Mouse (Mus musculus) forebrain, embryonic 13.5 days (tissue): ENCODE results near the gene Angel2. TPM values are rescaled to one million over a fixed set of nuclear protein-coding genes. Genes with fewer than 3 reads are reported as not detected.

Source experiments
- ATAC-seq: fragments of 200-750 bp; cut with Nextera tagmentation; 2 replicates; pipeline ENCODE4 v1.8.0; 2017
- H3K27ac ChIP-seq: fragments of 300-500 bp; sonication (generic); 2 replicates; pipeline ENCODE4 v1.5.1; 2015; ENCODE audit warnings: inconsistent platforms, mild to moderate bottlenecking, moderate library complexity
- H3K27me3 ChIP-seq: fragments of 300-500 bp; sonication (generic); 2 replicates; pipeline ENCODE4 v1.6.1; 2015; ENCODE audit warnings: mild to moderate bottlenecking, inconsistent platforms
- H3K36me3 ChIP-seq: fragments of 300-500 bp; sonication (generic); 2 replicates; pipeline ENCODE4 v1.6.1; 2015; ENCODE audit warnings: mild to moderate bottlenecking, inconsistent platforms; ENCODE audit not compliant: poor library complexity, severe bottlenecking
- H3K4me1 ChIP-seq: fragments of 300-500 bp; sonication (generic); 2 replicates; pipeline ENCODE4 v1.6.1; 2015; ENCODE audit warnings: inconsistent platforms
- H3K4me2 ChIP-seq: fragments of 300-500 bp; sonication (generic); 2 replicates; pipeline ENCODE4 v1.6.1; 2015; ENCODE audit warnings: inconsistent platforms, mild to moderate bottlenecking, moderate library complexity
- H3K4me3 ChIP-seq: fragments of 300-500 bp; sonication (generic); 2 replicates; pipeline ENCODE4 v1.5.1; 2015; ENCODE audit warnings: mild to moderate bottlenecking, inconsistent platforms
- H3K9ac ChIP-seq: fragments of 300-500 bp; sonication (generic); 2 replicates; pipeline ENCODE4 v1.6.1; 2015; ENCODE audit warnings: mild to moderate bottlenecking, inconsistent platforms
- H3K9me3 ChIP-seq: fragments of 300-500 bp; sonication (generic); replicated peaks from 2 replicates; pipeline ENCODE4 v1.6.1; 2016; ENCODE audit warnings: inconsistent platforms
- WGBS: fragments of 180-500 bp; shearing (Covaris S2); methylation state at CpG from one replicate; pipeline ENCODE4 v1.1.7; 2015; 5-methylcytosine and 5-hydroxymethylcytosine counted together
- polyA plus RNA-seq: library from polyadenylated mRNA; unstranded; fragments of >200 nt; fragmentation: Nextera tagmentation; extraction: Ambion mirVana; gene quantifications from 2 replicates; pipeline ENCODE4 v1.2.1, GENCODE M21; 2015

Angel2 gene
- polyA plus RNA-seq, 1 experiment from 2014 or later, result 60.2 TPM

DNA sequence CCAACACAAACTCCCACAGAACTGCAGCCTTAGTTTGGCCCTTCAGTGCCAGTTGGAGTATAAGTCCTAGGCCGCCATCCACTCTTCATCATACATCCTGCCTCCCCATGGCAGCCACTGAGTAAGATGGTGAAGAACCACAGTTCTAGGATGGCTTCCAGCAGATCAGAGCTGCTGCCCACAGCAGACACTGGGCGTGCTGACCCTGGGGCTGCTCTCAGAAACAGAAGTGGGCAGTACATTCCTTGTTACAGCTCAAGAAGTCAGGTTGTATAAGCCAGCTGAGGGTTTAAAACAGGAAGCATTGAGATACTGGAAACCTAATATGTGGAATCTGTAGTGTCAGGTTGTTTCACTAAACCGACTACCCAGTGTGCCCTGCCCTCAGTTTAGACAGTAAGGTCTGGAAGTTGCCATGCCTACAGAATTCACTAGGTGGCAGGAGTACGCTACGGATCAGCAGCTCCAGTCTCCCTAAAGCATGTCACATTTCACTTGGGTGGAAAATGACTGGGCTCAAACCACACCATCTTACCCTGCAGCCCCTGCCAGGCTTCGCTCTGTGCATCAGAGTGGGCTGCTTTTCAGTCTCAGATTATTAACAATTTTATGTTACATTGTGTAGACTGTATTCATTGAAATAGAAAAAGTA, 19.3 kb downstream of the Angel2 start:
- H3K36me3 ChIP-seq, result peaks cover 88% of the 10 kb centered on the region
- H3K27ac ChIP-seq, result no peak overlapping the region
- H3K9ac ChIP-seq, result no peak overlapping the region
- H3K27me3 ChIP-seq, result no peaks in the 10 kb centered on the region
- WGBS, result 54% methylated on average over 6 of the region's 6 CpGs
- H3K4me3 ChIP-seq, result no peak overlapping the region
- no peak overlapping the region for H3K4me2 ChIP-seq
- no peaks in the 10 kb centered on the region for H3K4me1 ChIP-seq
- H3K9me3 ChIP-seq, result no peaks in the 10 kb centered on the region
- peak; percentile 83 for ATAC-seq

DNA sequence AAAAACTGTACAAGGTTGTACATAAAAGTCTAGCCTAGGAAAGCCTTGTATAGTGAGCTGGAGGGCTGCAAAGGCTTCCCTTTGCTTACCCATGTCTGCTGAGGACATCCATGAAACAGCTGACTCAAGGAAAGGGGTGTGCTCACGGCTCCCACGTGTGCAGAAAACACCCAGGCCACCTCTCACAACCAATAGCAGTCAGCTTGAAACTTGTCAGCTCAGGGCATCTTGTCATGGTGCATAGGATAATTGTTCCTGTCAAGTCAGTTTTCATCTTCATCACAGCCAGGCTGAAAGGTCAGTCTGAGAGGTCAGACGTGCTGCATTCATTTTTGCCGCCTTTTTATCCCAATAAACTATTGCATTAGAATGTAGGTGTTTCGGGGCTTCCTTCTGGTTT, 23.1 kb downstream of the Angel2 start:
- Histone ChIP-seq H3K4me1 (no peaks in the 10 kb centered on the region), H3K27me3 (no peaks in the 10 kb centered on the region), H3K4me3 (no peak overlapping the region), H3K4me2 (no peak overlapping the region), H3K9ac (no peak overlapping the region), H3K9me3 (no peaks in the 10 kb centered on the region), H3K36me3 (peaks cover 88% of the 10 kb centered on the region), H3K27ac (no peak overlapping the region)
- 88% methylated on average over 5 of the region's 5 CpGs for WGBS
- ATAC-seq, result no peak

DNA sequence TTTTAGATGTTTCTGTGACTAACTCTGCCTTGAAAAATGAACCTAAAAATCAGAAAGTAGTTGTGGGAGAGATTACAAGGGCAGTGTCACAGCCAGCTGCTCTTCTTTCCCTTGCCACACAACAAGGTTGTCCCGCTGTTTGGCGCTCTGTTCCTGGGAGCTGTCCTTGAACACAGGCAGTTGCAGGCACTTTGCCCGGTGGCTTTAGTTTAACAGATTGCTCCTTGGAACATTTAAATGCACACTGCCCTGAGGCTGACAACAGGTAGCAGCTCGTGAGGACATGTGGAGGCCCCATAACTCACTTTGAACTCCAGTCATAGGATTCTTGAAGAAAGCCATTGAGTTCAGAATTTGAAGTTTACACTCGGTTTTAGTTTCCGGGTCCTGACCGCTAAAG, 23.5 kb downstream of the Angel2 start:
- H3K27ac ChIP-seq, result no peak overlapping the region
- H3K36me3 ChIP-seq, result peaks cover 88% of the 10 kb centered on the region
- H3K27me3 ChIP-seq, result no peaks in the 10 kb centered on the region
- no peak for ATAC-seq
- H3K4me3 ChIP-seq, result no peak overlapping the region
- 91% methylated on average over 7 of the region's 7 CpGs for WGBS
- H3K4me2 ChIP-seq, result no peak overlapping the region
- no peaks in the 10 kb centered on the region for H3K4me1 ChIP-seq
- no peak overlapping the region for H3K9ac ChIP-seq
- no peaks in the 10 kb centered on the region for H3K9me3 ChIP-seq

DNA sequence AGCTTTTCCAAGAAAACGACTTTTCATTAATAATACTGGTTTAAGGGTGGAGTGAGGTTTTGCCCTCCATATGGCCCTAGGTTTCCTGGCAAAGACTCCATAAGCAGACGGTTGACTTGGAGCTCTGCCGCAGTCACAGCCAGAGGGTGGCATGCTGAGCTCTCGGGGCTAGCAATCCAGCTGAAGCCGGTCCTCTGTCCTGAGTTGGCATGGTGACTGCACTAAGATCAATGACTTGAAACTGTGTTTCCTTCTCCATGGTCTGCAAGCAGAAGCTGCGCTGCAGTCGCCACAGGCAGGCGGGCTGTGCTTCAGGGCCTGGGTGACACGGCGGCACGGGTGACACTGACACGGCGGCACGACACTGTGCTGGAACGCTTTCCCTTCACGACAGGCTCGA, 23.9 kb downstream of the Angel2 start:
- H3K9ac ChIP-seq, result no peak overlapping the region
- WGBS, result 90% methylated on average over 17 of the region's 17 CpGs
- no peaks in the 10 kb centered on the region for H3K27me3 ChIP-seq
- no peak overlapping the region for H3K4me2 ChIP-seq
- ATAC-seq, result no peak
- no peak overlapping the region for H3K4me3 ChIP-seq
- H3K4me1 ChIP-seq, result no peaks in the 10 kb centered on the region
- no peak overlapping the region for H3K27ac ChIP-seq
- H3K36me3 ChIP-seq, result peaks cover 88% of the 10 kb centered on the region
- H3K9me3 ChIP-seq, result no peaks in the 10 kb centered on the region

DNA sequence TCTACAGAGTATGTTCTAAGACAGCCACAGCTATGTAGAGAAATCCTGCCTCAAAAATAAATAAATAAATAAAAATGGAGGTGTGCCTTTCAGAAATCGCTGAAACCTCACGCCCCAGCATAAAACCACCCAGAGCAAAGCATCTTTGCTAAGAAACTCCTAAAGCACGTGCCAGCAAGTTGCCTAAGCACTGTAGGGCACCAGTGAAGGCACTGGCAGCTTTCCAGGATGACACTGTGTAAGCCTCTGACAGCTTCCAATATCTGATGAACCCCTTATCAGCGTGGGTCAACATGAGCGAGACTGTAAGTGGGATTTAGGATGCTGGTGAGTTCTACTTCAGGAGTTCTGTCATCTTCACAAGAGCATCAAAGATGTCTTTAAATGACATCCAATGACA, 26.1 kb downstream of the Angel2 start:
- Histone ChIP-seq H3K4me2 (no peak overlapping the region), H3K27ac (no peak overlapping the region), H3K4me1 (no peaks in the 10 kb centered on the region), H3K4me3 (no peak overlapping the region), H3K9ac (no peak overlapping the region), H3K9me3 (no peaks in the 10 kb centered on the region), H3K36me3 (peaks cover 97% of the 10 kb centered on the region), H3K27me3 (no peaks in the 10 kb centered on the region)
- WGBS, result 85% methylated on average over 5 of the region's 5 CpGs
- ATAC-seq, result no peak

DNA sequence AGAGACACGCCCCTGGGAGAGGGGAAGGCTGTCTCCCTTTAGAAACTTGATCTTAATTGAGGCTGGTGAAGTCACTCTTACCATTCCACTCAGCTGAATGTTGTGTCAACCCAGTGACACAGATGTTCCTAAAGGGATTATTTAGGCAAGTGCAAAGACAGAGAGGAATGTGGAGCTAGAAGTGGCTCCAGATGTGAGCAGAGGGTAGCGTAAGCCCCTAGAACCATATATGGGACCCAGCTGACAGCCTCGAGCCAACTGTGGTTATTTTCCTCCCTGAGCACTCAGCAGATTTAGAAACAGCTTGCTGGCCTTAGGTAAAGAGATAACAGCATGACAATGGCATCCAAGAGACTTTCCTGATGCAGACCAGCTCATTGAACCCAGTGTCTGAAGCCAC, 28.1 kb downstream of the Angel2 start:
- H3K4me3 ChIP-seq, result no peak overlapping the region
- no peaks in the 10 kb centered on the region for H3K4me1 ChIP-seq
- 89% methylated on average over 3 of the region's 3 CpGs for WGBS
- no peaks in the 10 kb centered on the region for H3K9me3 ChIP-seq
- H3K27me3 ChIP-seq, result no peaks in the 10 kb centered on the region
- no peak overlapping the region for H3K9ac ChIP-seq
- H3K36me3 ChIP-seq, result peaks cover 99% of the 10 kb centered on the region
- ATAC-seq, result no peak
- no peak overlapping the region for H3K27ac ChIP-seq
- H3K4me2 ChIP-seq, result no peak overlapping the region

DNA sequence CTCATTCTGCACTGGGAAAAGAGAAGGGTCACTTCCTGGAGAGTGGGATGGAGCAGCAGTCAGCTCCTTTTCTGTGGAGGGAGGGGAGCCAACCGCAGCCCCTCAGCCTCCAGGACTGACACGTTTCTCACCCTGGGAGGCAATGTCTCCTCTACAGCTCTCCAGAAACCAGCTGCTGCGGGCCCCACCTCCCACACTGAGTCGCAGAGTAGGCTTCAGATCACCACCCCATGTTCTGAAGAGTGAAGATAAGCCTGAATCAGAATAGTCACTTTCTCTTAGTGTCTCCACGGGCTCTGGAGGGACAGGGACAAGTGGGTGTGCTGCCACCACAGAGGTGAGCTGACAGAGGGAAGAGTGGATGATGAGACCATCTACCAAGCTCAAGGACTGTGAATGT, 33.9 kb downstream of the Angel2 start:
- Histone ChIP-seq H3K27ac (no peak overlapping the region), H3K9ac (no peak overlapping the region), H3K4me3 (no peak overlapping the region), H3K36me3 (peaks cover 98% of the 10 kb centered on the region), H3K9me3 (no peaks in the 10 kb centered on the region), H3K4me2 (no peak overlapping the region), H3K27me3 (no peaks in the 10 kb centered on the region), H3K4me1 (no peaks in the 10 kb centered on the region)
- 90% methylated on average over 5 of the region's 5 CpGs for WGBS
- ATAC-seq, result no peak

DNA sequence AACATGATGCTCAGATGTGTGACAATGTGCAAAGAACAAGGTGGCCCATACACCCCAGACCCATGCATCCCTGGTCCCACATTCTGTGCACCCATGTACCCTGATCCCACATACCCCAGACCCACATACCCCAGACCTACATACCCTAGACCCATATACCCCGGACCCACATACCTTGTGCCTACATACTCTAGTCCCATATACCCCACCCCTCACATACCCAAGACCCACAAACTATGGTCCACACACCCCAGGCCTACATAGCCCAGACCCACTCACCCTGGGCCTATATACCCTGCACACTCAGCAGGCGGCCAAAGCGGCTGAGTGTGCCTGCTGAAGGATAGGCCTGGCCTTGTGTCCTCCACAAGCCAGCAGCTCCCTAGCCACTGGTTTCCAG, 37.8 kb downstream of the Angel2 start:
- Histone ChIP-seq H3K9ac (no peak overlapping the region), H3K4me1 (no peaks in the 10 kb centered on the region), H3K27me3 (no peaks in the 10 kb centered on the region), H3K9me3 (no peaks in the 10 kb centered on the region), H3K27ac (no peak overlapping the region), H3K4me3 (no peak overlapping the region), H3K36me3 (peaks cover 93% of the 10 kb centered on the region), H3K4me2 (no peak overlapping the region)
- no peak for ATAC-seq
- WGBS, result 97% methylated on average over 3 of the region's 3 CpGs

DNA sequence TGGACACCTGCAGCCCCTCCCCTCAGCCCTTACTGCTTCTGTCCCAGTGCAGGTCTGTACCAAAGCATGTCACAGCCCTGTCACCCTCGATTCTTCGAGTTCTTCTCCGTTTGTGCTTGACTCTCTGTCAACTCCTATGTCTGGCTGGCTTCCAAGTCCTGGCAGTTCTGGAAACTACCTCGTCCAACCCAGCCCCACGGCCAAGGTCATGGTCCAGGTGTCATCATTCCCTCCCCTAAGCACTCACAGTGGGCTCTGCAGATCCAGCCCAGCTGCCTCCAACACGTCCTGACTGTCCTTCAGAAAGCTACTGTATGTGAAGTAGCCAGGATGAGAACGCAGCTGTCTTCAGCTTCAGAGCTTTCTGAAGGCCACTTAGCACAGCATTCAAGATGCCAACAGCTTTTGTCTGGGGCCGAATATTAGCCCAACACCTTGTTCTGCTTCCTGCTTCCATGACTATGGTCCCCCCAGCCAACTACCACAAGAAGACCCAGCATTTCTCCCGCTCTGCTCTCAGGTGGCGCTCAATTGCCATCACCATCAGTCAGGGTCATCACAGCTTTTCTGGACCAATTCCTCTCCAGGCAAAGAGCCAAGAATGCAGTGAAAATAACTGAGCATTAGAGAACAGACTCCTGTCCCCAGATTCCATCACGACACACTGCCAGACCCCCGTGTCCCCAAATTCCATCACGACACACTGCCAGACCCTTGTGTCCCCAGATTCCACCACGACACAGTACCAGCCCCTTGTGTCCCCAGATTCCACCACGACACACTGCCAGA, 40.3 kb downstream of the Angel2 start:
- WGBS, result 89% methylated on average over 15 of the region's 15 CpGs
- peaks cover 92% of the 10 kb centered on the region for H3K36me3 ChIP-seq

DNA sequence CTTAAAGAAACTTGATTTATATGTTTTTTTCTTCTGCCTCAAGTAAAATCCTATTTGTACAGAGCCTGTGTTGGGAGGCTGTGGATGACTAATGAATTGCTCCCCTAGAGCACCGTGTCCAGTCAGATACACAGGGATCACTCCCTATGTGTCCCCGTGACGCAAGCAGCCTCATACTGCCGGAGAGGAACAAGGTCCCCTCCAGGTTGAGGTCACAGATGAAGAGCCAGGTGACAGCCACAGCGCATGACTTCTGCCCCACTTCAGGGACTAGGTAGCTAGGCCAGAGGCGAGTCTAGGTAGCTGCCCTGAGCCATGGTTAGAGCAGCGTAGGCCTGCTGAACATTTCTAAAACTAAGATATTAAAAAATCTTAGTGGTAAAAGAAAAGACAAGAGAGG, 43.1 kb downstream of the Angel2 start:
- Histone ChIP-seq H3K4me1 (peaks cover 8% of the 10 kb centered on the region; the same call in 1 of the 2 replicates), H3K27me3 (no peaks in the 10 kb centered on the region), H3K27ac (no peak overlapping the region), H3K36me3 (peaks cover 91% of the 10 kb centered on the region), H3K9me3 (no peaks in the 10 kb centered on the region), H3K4me3 (no peak overlapping the region), H3K4me2 (no peak overlapping the region), H3K9ac (no peak overlapping the region)
- ATAC-seq, result no peak
- WGBS, result 95% methylated on average over 7 of the region's 7 CpGs

More for the DNA sequence above, 40.3 kb downstream of the Angel2 start:
- no peak overlapping the region for H3K27ac ChIP-seq
- no peaks in the 10 kb centered on the region for H3K27me3 ChIP-seq
- H3K4me1 ChIP-seq, result no peaks in the 10 kb centered on the region
- no peak for ATAC-seq
- H3K9me3 ChIP-seq, result no peaks in the 10 kb centered on the region
- H3K4me3 ChIP-seq, result no peak overlapping the region
- no peak overlapping the region for H3K9ac ChIP-seq
- H3K4me2 ChIP-seq, result no peak overlapping the region

DNA sequence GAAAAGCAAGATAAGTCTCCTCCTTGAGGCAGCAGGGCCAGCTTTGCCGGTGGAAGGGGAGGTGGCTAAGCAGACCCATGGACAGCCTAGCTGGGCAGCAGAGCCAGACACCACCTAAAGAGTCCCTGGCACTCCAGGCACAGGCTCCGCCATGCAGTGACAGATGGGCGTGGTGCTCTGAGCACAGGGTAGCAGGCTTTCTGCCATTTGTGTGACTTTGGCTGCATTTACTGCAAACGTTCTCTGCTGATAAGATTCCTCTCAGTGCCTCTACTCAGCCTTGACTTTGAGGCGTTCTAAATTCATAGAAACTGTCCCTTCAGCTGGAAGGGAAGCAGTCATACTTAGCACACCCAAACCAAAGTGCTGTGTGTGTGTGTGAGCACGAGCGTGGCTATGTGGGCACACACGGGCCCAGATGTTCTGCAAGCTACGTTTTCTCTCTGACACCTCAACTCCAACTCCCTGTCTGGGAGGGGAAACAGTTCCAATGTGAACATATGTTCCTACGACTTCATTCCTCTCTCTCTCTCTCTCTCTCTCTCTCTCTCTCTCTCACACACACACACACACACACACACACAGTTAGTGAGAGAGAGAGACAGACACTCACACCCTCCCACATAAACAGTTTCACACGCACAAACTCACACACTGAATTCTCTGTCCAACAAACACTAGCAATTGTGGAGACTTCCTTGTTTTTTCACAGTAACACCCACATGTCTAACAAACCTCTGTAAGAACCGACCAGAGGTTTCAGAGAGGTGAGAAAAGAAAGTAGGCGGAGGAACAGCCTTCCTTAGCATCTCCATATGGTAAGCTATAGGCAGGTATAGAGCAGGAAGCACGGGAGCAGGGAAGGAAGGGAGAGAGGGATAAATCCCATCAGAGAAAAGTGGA, 47.0 kb downstream of the Angel2 start:
- Histone ChIP-seq H3K9me3 (no peaks in the 10 kb centered on the region), H3K4me3 (no peak overlapping the region), H3K4me1 (peaks cover 34% of the 10 kb centered on the region), H3K27me3 (no peaks in the 10 kb centered on the region), H3K4me2 (no peak overlapping the region), H3K36me3 (peaks cover 82% of the 10 kb centered on the region), H3K27ac (no peak overlapping the region), H3K9ac (no peak overlapping the region)
- ATAC-seq, result no peak
- WGBS, result 89% methylated on average over 14 of the region's 14 CpGs

DNA sequence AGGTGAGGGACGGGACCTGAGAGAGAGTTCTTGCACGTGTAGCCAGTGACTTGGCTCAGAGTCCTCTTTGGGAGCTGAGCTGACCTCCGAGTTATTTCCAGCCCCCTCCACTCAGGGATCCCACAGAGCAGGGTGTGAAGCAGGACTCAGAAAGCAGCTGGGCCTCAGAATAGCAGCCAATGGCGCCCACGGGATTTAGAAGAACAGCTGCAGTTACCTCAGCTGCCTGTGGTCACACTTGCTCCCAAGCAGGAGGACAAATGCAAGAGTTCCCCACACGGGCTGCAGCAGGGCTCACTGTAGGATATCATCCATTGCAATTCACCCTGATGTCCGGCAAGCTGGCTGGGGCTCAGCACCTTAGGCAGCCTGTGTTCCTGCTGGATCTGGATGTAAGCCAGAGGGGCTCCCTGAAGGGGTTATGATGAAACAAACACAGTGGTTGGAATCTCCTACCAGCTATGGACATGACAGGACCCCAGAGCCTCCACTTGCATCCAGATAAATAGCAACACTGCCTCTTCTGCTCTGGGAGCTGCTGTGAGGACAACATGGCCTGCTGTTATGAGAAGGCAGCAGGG, 47.8 kb downstream of the Angel2 start:
- Histone ChIP-seq H3K36me3 (peaks cover 79% of the 10 kb centered on the region), H3K4me1 (peaks cover 42% of the 10 kb centered on the region), H3K4me3 (no peak overlapping the region), H3K9me3 (no peaks in the 10 kb centered on the region), H3K9ac (no peak overlapping the region), H3K27ac (no peak overlapping the region), H3K4me2 (no peak overlapping the region), H3K27me3 (no peaks in the 10 kb centered on the region)
- no peak for ATAC-seq
- 71% methylated on average over 7 of the region's 7 CpGs for WGBS
